Mouse (Mus musculus) left cerebral cortex, adult 6 months (tissue): ENCODE results near the gene Tex2. TPM values are rescaled to one million over a fixed set of nuclear protein-coding genes. Genes with fewer than 3 reads are reported as not detected.

ENCODE experiments used
- long read RNA-seq, 2 experiments: library from polyadenylated mRNA; unstranded; transcript quantifications; one replicate each; pipeline ENCODE4 v2.0.0; 2019 to 2020
- polyA plus RNA-seq: library from polyadenylated mRNA; unstranded; fragments of <200 nt; fragmentation: Nextera tagmentation; gene quantifications from 2 replicates; pipeline ENCODE4 v1.2.3, GENCODE M21; 2021

The Tex2 gene
- polyA plus RNA-seq, result 27.4 and 29.3 TPM in 2 replicates
- long read RNA-seq, experiment 1, full-length matches to known transcripts, result 40 of 158 reads
- long read RNA-seq, experiment 1, partial matches to known transcripts, result 45 of 158 reads
- long read RNA-seq, experiment 1, other reads (novel, unspliced or antisense), result 73 of 158 reads
- long read RNA-seq, experiment 2, full-length matches to known transcripts, result 5 of 62 reads
- long read RNA-seq, experiment 2, partial matches to known transcripts, result 15 of 62 reads
- long read RNA-seq, experiment 2, other reads (novel, unspliced or antisense), result 42 of 62 reads

GRCm38 (mm10) chr11:106612961-106613637 lies at the start of gene Tex2:
Gene Tex2 (minus strand): TSS chr11:106613423.

GRCm38 (mm10) chr11:106487733-106488115 lies 125.5 kb downstream of the Tex2 start, which contains the start of gene Ern1:
Gene Ern1 (minus strand): TSS chr11:106487852.

Other genes with a start within 250 kb of the Tex2 start
- gene Prr29, start 248.0 kb downstream of the Tex2 start, polyA plus RNA-seq, result 0.14 TPM in 1 of 2 replicates, not detected in the other
- gene Icam2, start 225.3 kb downstream of the Tex2 start, polyA plus RNA-seq, result 4.0 and 5.3 TPM in 2 replicates
- 0.91 and 1.2 TPM in 2 replicates for gene Ern1, start 125.6 kb downstream of the Tex2 start, polyA plus RNA-seq
- 10.4 and 10.9 TPM in 2 replicates for gene Pecam1, start 137.2 kb upstream of the Tex2 start, polyA plus RNA-seq
- 0.36 and 0.41 TPM in 2 replicates for gene Milr1, start 137.8 kb upstream of the Tex2 start, polyA plus RNA-seq
- 3.5 and 4.2 TPM in 2 replicates for gene Polg2, start 166.1 kb upstream of the Tex2 start, polyA plus RNA-seq
- gene Ddx5, start 175.8 kb upstream of the Tex2 start, polyA plus RNA-seq, result 224 and 234 TPM in 2 replicates
- gene Cep95, start 175.8 kb upstream of the Tex2 start, polyA plus RNA-seq, result 1.4 and 1.5 TPM in 2 replicates